Mouse (Mus musculus) megakaryocyte, embryonic 14.5 days (primary cell): ENCODE results near the gene Shisa9. TPM values are rescaled to one million over a fixed set of nuclear protein-coding genes. Genes with fewer than 3 reads are reported as not detected.

Experiments used
- H3K27me3 ChIP-seq: replicated peaks from 2 replicates; pipeline ENCODE3; 2012; ENCODE audit warnings: inconsistent platforms
- H3K36me3 ChIP-seq: replicated peaks from 2 replicates; pipeline ENCODE3; 2012; ENCODE audit warnings: low read length, inconsistent platforms, mixed read lengths
- H3K4me1 ChIP-seq: 2 replicates; pipeline ENCODE4 v1.6.1; 2012; ENCODE audit warnings: inconsistent platforms
- H3K4me3 ChIP-seq: replicated peaks from 2 replicates; pipeline ENCODE3; 2012; ENCODE audit warnings: moderate library complexity, mild to moderate bottlenecking, inconsistent platforms
- H3K9me3 ChIP-seq: 2 replicates; pipeline ENCODE4 v1.6.1; 2012; ENCODE audit warnings: inconsistent platforms
- FLI1 ChIP-seq: IDR thresholded peaks from 2 replicates; pipeline ENCODE4 v1.6.1; 2012; ENCODE audit warnings: low read length, inconsistent platforms, mixed read lengths
- GATA1 ChIP-seq: IDR thresholded peaks from 3 replicates; pipeline ENCODE4 v1.6.1; 2012; ENCODE audit warnings: mixed read lengths, low read length, inconsistent platforms, borderline replicate concordance
- polyA plus RNA-seq: library from polyadenylated mRNA; stranded (reverse); fragments of >175 nt; gene quantifications from 2 replicates; pipeline ENCODE4 v1.2.3, GENCODE M21; 2012; ENCODE audit warnings: low replicate concordance; ENCODE audit not compliant: insufficient read depth

Shisa9 gene
- polyA plus RNA-seq, 1 experiment: 0.43 TPM

DNA sequence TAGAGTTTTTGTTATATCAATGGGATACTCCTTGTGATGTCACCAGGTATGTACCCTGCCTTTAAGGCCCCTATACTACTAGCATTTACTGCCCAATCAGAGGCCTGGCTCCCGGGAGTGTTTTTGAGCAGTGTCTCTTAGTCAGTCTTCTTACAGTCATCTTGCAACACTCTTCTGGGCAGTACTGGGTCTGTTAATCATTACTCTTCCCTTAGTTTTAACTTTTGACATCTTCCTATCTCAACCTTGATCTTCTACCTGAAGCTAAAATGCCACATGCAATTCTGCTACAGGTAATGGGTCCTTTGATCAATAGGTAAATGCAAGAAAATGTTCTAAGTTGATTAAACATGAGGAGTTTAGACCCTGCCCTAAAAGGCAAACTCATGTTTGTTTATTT lies 225.4 kb downstream of the Shisa9 start:
- no peaks in the 10 kb centered on the region for H3K36me3 ChIP-seq
- H3K4me3 ChIP-seq: no peak overlapping the region
- H3K9me3 ChIP-seq: no peaks in the 10 kb centered on the region
- H3K4me1 ChIP-seq: peaks cover 14% of the 10 kb centered on the region
- TF ChIP-seq FLI1 (no peak), GATA1 (no peak)
- H3K27me3 ChIP-seq: no peaks in the 10 kb centered on the region

DNA sequence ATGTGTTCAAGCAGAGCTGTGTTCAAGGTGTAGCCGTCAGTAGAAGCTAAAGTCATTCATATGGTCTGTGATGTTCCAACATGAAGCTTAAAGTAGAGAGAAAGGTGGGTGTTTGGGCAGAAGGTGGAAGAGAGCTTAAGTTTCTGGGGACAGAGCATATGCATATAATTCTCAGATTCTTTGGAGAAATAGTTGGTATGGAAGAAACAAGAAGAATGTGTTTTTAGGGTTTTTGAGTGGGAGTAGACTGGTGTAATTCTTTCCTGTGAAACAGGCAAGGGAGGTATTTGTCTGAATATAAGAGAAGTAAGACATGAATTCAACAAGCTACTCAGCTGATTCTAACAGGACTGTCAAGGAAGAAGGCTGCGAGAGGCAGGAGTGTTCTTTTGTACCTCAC lies 225.9 kb downstream of the Shisa9 start:
- no peaks in the 10 kb centered on the region for H3K36me3 ChIP-seq
- TF ChIP-seq GATA1 (no peak), FLI1 (no peak)
- peaks cover 14% of the 10 kb centered on the region for H3K4me1 ChIP-seq
- H3K4me3 ChIP-seq: no peak overlapping the region
- no peaks in the 10 kb centered on the region for H3K9me3 ChIP-seq
- H3K27me3 ChIP-seq: no peaks in the 10 kb centered on the region

GRCm38 (mm10) chr16:12214018-12214417 lies 230.1 kb downstream of the Shisa9 start:
- Histone ChIP-seq H3K36me3 (no peaks in the 10 kb centered on the region), H3K27me3 (no peaks in the 10 kb centered on the region), H3K4me1 (no peaks in the 10 kb centered on the region), H3K9me3 (no peaks in the 10 kb centered on the region), H3K4me3 (no peak overlapping the region)
- TF ChIP-seq FLI1 (no peak), GATA1 (no peak)

GRCm38 (mm10) chr16:12217289-12218150 lies 233.6 kb downstream of the Shisa9 start:
- no peak for TF ChIP-seq FLI1
- no peak for TF ChIP-seq GATA1
- Histone ChIP-seq H3K9me3 (no peaks in the 10 kb centered on the region), H3K27me3 (no peaks in the 10 kb centered on the region), H3K36me3 (no peaks in the 10 kb centered on the region), H3K4me3 (no peak overlapping the region), H3K4me1 (no peaks in the 10 kb centered on the region)

DNA sequence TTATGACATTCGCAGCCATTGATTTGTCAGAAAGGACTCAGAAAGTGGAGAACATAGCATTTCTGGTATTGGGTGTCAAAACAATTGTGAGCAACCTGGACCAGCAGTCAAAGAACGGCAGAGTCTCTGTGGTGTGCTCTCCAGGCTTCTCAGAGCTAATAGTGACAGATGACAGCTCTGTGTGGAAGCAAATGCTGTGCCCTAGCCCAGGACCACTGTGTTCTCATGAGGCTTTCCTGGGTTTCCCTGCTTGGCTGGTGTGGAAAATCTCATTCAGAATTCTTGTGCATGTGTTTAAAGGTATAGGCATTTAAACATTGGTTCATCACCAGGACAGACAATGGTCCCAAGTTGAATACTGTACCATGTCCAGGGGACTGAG lies 234.2 kb downstream of the Shisa9 start:
- Histone ChIP-seq H3K27me3 (no peaks in the 10 kb centered on the region), H3K4me1 (no peaks in the 10 kb centered on the region), H3K36me3 (no peaks in the 10 kb centered on the region), H3K4me3 (no peak overlapping the region), H3K9me3 (no peaks in the 10 kb centered on the region)
- TF ChIP-seq FLI1 (no peak), GATA1 (no peak)

DNA sequence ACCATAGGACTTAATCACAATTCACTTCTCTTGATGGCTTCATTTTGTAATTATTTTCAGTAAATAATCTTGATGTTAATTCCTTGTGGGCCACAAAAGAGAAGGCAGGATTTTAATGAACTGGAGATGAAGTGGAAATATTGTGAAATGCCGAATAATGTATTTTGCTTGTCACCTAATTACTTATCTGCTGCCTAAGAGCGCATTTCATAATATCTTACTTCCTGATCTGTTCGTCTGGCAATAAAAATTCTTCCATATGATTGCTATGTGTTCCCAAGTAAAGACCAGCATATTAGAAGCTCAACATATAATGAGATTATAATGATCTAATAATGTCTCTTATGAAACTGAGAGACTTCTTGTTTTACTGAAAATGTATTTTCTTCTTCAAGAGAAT lies 235.9 kb downstream of the Shisa9 start:
- Histone ChIP-seq H3K9me3 (no peaks in the 10 kb centered on the region), H3K27me3 (no peaks in the 10 kb centered on the region), H3K36me3 (no peaks in the 10 kb centered on the region), H3K4me1 (no peaks in the 10 kb centered on the region), H3K4me3 (no peak overlapping the region)
- no peak for TF ChIP-seq GATA1
- no peak for TF ChIP-seq FLI1

DNA sequence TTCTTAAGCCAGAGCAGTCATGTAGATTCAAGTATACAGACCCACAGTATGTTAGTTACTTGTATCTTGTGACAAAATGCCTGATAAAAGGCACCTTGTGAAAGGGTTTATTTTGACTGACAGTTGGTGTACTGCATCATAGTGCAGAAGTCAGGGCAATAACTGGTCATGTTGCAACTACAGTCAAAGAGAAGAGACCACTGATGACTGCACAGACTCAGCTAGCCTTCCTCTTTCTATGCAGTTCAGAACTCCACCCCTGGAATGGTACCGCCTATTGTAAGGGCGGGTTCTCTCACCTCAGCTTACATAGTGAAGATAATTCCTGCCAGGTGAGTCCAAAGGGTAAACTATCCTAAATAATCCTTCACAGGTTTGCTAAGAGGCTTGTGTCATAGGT lies 239.6 kb downstream of the Shisa9 start:
- Histone ChIP-seq H3K27me3 (peaks cover 2% of the 10 kb centered on the region), H3K4me1 (no peaks in the 10 kb centered on the region)
- TF ChIP-seq FLI1 (no peak), GATA1 (no peak)

DNA sequence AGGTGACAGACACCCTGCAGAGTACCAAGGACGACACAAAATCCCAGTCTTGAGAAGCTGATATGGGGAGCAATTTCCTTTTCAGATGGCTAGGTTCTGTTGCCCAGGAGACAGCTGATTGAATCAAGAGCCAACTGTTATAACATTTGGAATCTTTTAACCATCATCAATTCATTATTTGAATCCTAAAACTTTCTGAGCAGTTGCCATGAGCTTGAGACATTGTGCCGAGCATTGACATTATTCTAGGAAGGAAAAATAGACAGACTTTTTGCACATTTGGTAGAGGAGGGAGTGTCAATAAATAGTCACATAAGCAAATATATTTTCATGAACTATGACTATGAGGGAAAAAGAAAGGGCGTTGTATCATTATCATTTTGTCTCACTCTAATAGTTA lies 243.0 kb downstream of the Shisa9 start:
- Histone ChIP-seq H3K36me3 (no peaks in the 10 kb centered on the region), H3K4me1 (no peaks in the 10 kb centered on the region), H3K9me3 (0 out of 2 replicates have a peak, but pooled peaks cover 3% of the 10 kb centered on the region), H3K27me3 (peaks cover 2% of the 10 kb centered on the region), H3K4me3 (no peak overlapping the region)
- TF ChIP-seq FLI1: no peak
- TF ChIP-seq GATA1: no peak

More for the DNA sequence above, 239.6 kb downstream of the Shisa9 start:
- no peaks in the 10 kb centered on the region for H3K36me3 ChIP-seq
- no peak overlapping the region for H3K4me3 ChIP-seq
- H3K9me3 ChIP-seq: no peaks in the 10 kb centered on the region

GRCm38 (mm10) chr16:12233288-12233687 lies 249.4 kb downstream of the Shisa9 start:
- TF ChIP-seq FLI1 (no peak), GATA1 (no peak)

DNA sequence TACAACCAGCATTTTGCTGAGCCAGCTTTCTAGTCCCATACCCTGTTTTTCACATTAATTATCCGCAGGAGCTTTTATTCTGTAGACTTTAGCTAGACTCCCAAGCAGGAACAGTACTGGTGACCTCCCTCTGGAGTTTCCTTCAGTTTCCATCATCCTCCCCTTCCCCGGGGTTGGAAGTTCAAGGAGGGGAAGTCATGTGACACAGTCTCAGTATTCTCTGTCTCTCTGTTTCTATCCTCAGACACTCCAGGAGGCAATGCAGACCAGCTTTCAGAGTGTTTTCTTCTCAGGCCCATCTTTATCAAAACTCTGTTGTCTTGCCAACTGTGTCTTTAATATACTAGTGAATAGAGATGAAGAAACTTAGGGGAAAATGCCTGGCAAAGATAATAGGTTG lies 250.4 kb downstream of the Shisa9 start:
- no peak for TF ChIP-seq FLI1
- TF ChIP-seq GATA1: no peak

More at GRCm38 (mm10) chr16:12233288-12233687, 249.4 kb downstream of the Shisa9 start:
- Histone ChIP-seq H3K36me3 (no peaks in the 10 kb centered on the region), H3K4me1 (peaks cover 3% of the 10 kb centered on the region; the same call in 1 of the 2 replicates), H3K4me3 (no peak overlapping the region), H3K27me3 (no peaks in the 10 kb centered on the region), H3K9me3 (peaks cover 6% of the 10 kb centered on the region; the same call in 1 of the 2 replicates)

More for the DNA sequence above, 250.4 kb downstream of the Shisa9 start:
- Histone ChIP-seq H3K9me3 (peaks cover 6% of the 10 kb centered on the region; the same call in 1 of the 2 replicates), H3K4me3 (no peak overlapping the region), H3K4me1 (peaks cover 3% of the 10 kb centered on the region; the same call in 1 of the 2 replicates), H3K36me3 (no peaks in the 10 kb centered on the region), H3K27me3 (no peaks in the 10 kb centered on the region)
